10 mouse cellular contexts compared by ENCODE assay signal in genomic region chr7:46348813-46349212, GRCm38 (mm10). TPM values are rescaled to one million over a fixed set of nuclear protein-coding genes. Genes with fewer than 3 reads are reported as not detected.
DNase-seq lines count a peak whose midpoint lies in the region; ATAC-seq and TF ChIP-seq lines count a peak whose summit lies in the region.
"Had no signal": no experiment of that assay in that cellular context is flagged by ENCODE, and none has a peak within 500 bp of the region (broad histone marks: within the 10 kb centered on the region; RNA-seq: fewer than 3 reads in every experiment).

No protein-coding gene starts in this region.

- H3K9me3 ChIP-seq in embryonic facial prominence, embryonic 12.5 days, result no peaks in the 10 kb centered on the region
- H3K9me3 ChIP-seq in hindbrain, embryonic 14.5 days (ENCODE audit: control insufficient read depth, low read length), result no peaks in the 10 kb centered on the region

- 3% methylated on average over 36 of the region's 36 CpGs for WGBS in embryonic facial prominence, embryonic 12.5 days
- under 1% methylated on average over 31 of the region's 36 CpGs for WGBS in hindbrain, embryonic 14.5 days

- TF ChIP-seq POLR2A in myocyte (IDR thresholded peaks at IDR 0.05; ENCODE audit: insufficient read length, low read depth), result peak; percentile 48

- peak; percentile 3 for DNase-seq in embryo, embryonic 10.5 days (ENCODE audit: low spot score)
- no peak for DNase-seq in embryo, embryonic 10 days (ENCODE audit: low spot score)
- DNase-seq in hindbrain, embryonic 14.5 days (ENCODE audit: low spot score), result peak; percentile 29
- DNase-seq in kidney, postnatal 14 days, result no peak
- DNase-seq in lung, postnatal 10 days, result no peak
- DNase-seq: heart, postnatal 10 days had no signal

- peaks cover 5% of the 10 kb centered on the region; the same call in 1 of the 2 replicates for H3K4me1 ChIP-seq in embryonic facial prominence, embryonic 12.5 days
- no peaks in the 10 kb centered on the region for H3K4me1 ChIP-seq in hindbrain, embryonic 14.5 days (replicated peaks; ENCODE audit: control insufficient read depth, insufficient read depth, low read length)

- H3K4me2 ChIP-seq in embryonic facial prominence, embryonic 12.5 days (replicated peaks), result peak overlapping the region; percentile 36
- peak overlapping the region; percentile 52 for H3K4me2 ChIP-seq in hindbrain, embryonic 14.5 days (replicated peaks)
- H3K4me2 ChIP-seq in myocyte (ENCODE audit: low read depth), result peak overlapping the region; percentile 60
- H3K4me2 ChIP-seq: liver, embryonic 11.5 days had no signal

- peaks cover 35% of the 10 kb centered on the region for H3K27me3 ChIP-seq in embryonic facial prominence, embryonic 12.5 days
- peaks cover 27% of the 10 kb centered on the region for H3K27me3 ChIP-seq in hindbrain, embryonic 14.5 days (ENCODE audit: control insufficient read depth, insufficient read depth, low read length)
- H3K27me3 ChIP-seq in myocyte (ENCODE audit: control insufficient read depth, insufficient read depth, insufficient read length), result no peaks in the 10 kb centered on the region

- ATAC-seq in embryonic facial prominence, embryonic 12.5 days (ENCODE audit: insufficient number of reproducible peaks, insufficient read depth, low FRiP score, low TSS enrichment), result peak; percentile 68; the same call in 1 of the 2 replicates
- ATAC-seq in hindbrain, embryonic 14.5 days (ENCODE audit: low FRiP score), result no peak
- no peak for ATAC-seq in megakaryocyte, adult 5-6 weeks (ENCODE audit: poor library complexity, severe bottlenecking)

- no peaks in the 10 kb centered on the region for H3K79me2 ChIP-seq in myocyte (ENCODE audit: control insufficient read depth, insufficient read depth)

- no peak overlapping the region for H3ac ChIP-seq in myocyte (ENCODE audit: control insufficient read depth, insufficient read length)

- no peaks in the 10 kb centered on the region for H3K36me3 ChIP-seq in embryonic facial prominence, embryonic 12.5 days
- H3K36me3 ChIP-seq in hindbrain, embryonic 14.5 days (replicated peaks; ENCODE audit: control insufficient read depth, insufficient read depth), result no peaks in the 10 kb centered on the region
- H3K36me3 ChIP-seq in myocyte (ENCODE audit: control insufficient read depth, insufficient read depth), result no peaks in the 10 kb centered on the region

- 0 out of 2 replicates have a peak overlapping the region, but pooled peaks have one; percentile 4 for H3K9ac ChIP-seq in embryonic facial prominence, embryonic 12.5 days
- H3K9ac ChIP-seq in hindbrain, embryonic 14.5 days, result peak overlapping the region; percentile 37; the same call in 1 of the 2 replicates

- H3K4me3 ChIP-seq in embryonic facial prominence, embryonic 12.5 days, result no peak overlapping the region
- peak overlapping the region; percentile 22 for H3K4me3 ChIP-seq in hindbrain, embryonic 14.5 days (replicated peaks; ENCODE audit: low read length)
- no peak overlapping the region for H3K4me3 ChIP-seq in myocyte

- H3K27ac ChIP-seq in embryonic facial prominence, embryonic 12.5 days, result no peak overlapping the region
- H3K27ac ChIP-seq in hindbrain, embryonic 14.5 days, result no peak overlapping the region

TF ChIP-seq in myocyte, 11 proteins besides CTCF, POLR2A, EP300 and RAD21:
- TF ChIP-seq USF1 (IDR thresholded peaks at IDR 0.05; ENCODE audit: low read depth), result no peak
- TF ChIP-seq REST (IDR thresholded peaks at IDR 0.05; ENCODE audit: insufficient read depth, insufficient read length), result no peak
- peak; percentile 79 for TF ChIP-seq TCF3 (IDR thresholded peaks at IDR 0.05; ENCODE audit: insufficient read length, low read depth)
- TF ChIP-seq MAX (IDR thresholded peaks at IDR 0.05; ENCODE audit: low read depth), result no peak
- no peak for TF ChIP-seq SRF (IDR thresholded peaks at IDR 0.05; ENCODE audit: control insufficient read depth, insufficient read length, low read depth)
- peak; percentile 84 for TF ChIP-seq TCF12 (IDR thresholded peaks at IDR 0.05; ENCODE audit: insufficient read depth, poor library complexity, severe bottlenecking)
- peak in 2 of 3 experiments; percentile 85 to 97 for TF ChIP-seq MYOD1 (IDR thresholded peaks at IDR 0.05; ENCODE audit: control insufficient read depth in 1 of 3, insufficient read length in 2 of 3, low read depth in 2 of 3)
- TF ChIP-seq CEBPB (IDR thresholded peaks at IDR 0.05; ENCODE audit: insufficient read depth, poor library complexity, severe bottlenecking), result no peak
- peak; percentile 68 to 98 (median 97) for TF ChIP-seq MYOG (IDR thresholded peaks at IDR 0.05; ENCODE audit: control insufficient read depth in 1 of 3, insufficient read depth in 1 of 3, insufficient read length in 2 of 3, low read depth in 2 of 3)
- TF ChIP-seq E2F4 (IDR thresholded peaks at IDR 0.05; ENCODE audit: insufficient read depth), result no peak
- peak; percentile 71 for TF ChIP-seq POLR2AphosphoS2 (IDR thresholded peaks at IDR 0.05; ENCODE audit: insufficient read length, low read depth)

RNA-seq across cellular contexts. Expression of gene Myod1, which starts 27.5 kb away (rescaled TPM):
- polyA plus RNA-seq in embryonic facial prominence, embryonic 12.5 days (2016; fragmentation: Nextera tagmentation; extraction: Ambion mirVana), result 27.4 and 28.8 TPM in 2 replicates
- 0.10 and 0.11 TPM in 2 replicates for polyA plus RNA-seq in hindbrain, embryonic 14.5 days (2014; fragmentation: Nextera tagmentation; extraction: Ambion mirVana)
- polyA plus RNA-seq in myocyte (2012; fragmentation: generic; extraction: Trizol), result 396 TPM
- not detected in 2 replicates for total RNA-seq in megakaryocyte, adult 5-6 weeks (2015)
- not detected in 2 replicates for total RNA-seq in megakaryocyte, adult 5-6 weeks (2017)
- total RNA-seq: heart, postnatal 10 days had no signal

RNA-seq across cellular contexts. Expression of gene Kcnc1, which starts 47.5 kb away (rescaled TPM):
- polyA plus RNA-seq in embryonic facial prominence, embryonic 12.5 days (2016; fragmentation: Nextera tagmentation; extraction: Ambion mirVana), result 0.50 and 0.81 TPM in 2 replicates
- polyA plus RNA-seq in hindbrain, embryonic 14.5 days (2014; fragmentation: Nextera tagmentation; extraction: Ambion mirVana), result 16.6 and 20.8 TPM in 2 replicates
- 0.07 TPM for polyA plus RNA-seq in myocyte (2012; fragmentation: generic; extraction: Trizol)
- total RNA-seq in megakaryocyte, adult 5-6 weeks (2015), result 0.04 TPM in 1 of 2 replicates, not detected in the other
- 0.04 TPM in 2 replicates for total RNA-seq in megakaryocyte, adult 5-6 weeks (2017)

Comparison
In these comparisons a context has a peak if more than half of its experiments do, and no peak if none do; other contexts are left out.
1. DNase-seq: peak in embryo, embryonic 10.5 days (single experiment) and hindbrain, embryonic 14.5 days (single experiment); none in embryo, embryonic 10 days (single experiment), kidney, postnatal 14 days (single experiment) and lung, postnatal 10 days (single experiment).
2. RNA of gene Myod1, which starts 27.5 kb away (polyA plus RNA-seq): 396 TPM in myocyte (single experiment) and 27.4 to 28.8 TPM in embryonic facial prominence, embryonic 12.5 days; 0.10 to 0.11 TPM in hindbrain, embryonic 14.5 days; every median in the first group is over 10 times any median in the second.
3. Peak in every context shown above with its lines, with median percentiles within 50 percentile points of each other: H3K4me2 ChIP-seq.